Mouse (Mus musculus): ENCODE data around the gene Ltbp4.

DNA sequence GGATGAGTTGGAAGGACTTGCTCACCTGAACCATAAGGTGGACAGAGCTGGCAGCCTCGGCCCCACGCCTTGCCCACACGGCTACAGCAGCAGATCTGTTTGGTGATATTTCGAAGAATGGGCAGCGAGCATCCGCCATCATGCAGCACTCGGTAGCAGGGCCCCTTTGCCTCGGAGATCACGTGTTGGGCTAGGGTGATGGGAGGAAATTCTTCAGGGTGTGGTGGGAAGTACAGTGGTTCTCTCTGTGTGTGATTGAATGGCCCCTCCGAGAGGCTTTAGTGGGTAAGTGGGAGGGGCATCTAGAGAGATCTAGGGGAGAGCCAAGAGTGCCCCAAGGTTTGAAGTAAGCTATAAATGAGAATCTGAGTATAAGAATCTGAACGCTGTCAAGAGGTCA lies 9.3 kb downstream of the Ltbp4 start:
- TF ChIP-seq ZNF384 (IDR thresholded peaks at IDR 0.05; ENCODE audit: low read depth, low read length) (no peak), ZC3H11A (IDR thresholded peaks at IDR 0.05; ENCODE audit: borderline replicate concordance, low read depth, low read length) (no peak), HCFC1 (IDR thresholded peaks at IDR 0.05; ENCODE audit: borderline replicate concordance, insufficient read depth, low read length) (no peak)

Measured in ES-E14 (cell line).